Mouse (Mus musculus) neural tube, embryonic 13.5 days (tissue): Measurements from ENCODE around the gene Cstf3. TPM values are rescaled to one million over a fixed set of nuclear protein-coding genes. Genes with fewer than 3 reads are reported as not detected.
"Not testable (repeated sequence)": the region's sequence is repeated elsewhere in the genome, so short reads cannot be mapped to it uniquely, and the experiment has no call there.

ENCODE experiments used
- ATAC-seq: fragments of 200-750 bp; cut with Nextera tagmentation; 2 replicates; pipeline ENCODE4 v1.8.0; 2017; ENCODE audit warnings: low read depth, mild to moderate bottlenecking, moderate TSS enrichment, moderate library complexity
- H3K27ac ChIP-seq: fragments of 300-500 bp; sonication (generic); replicated peaks from 2 replicates; pipeline ENCODE4 v1.5.1; 2015; ENCODE audit warnings: moderate library complexity, mild to moderate bottlenecking, inconsistent platforms
- H3K27me3 ChIP-seq: fragments of 300-500 bp; sonication (generic); 2 replicates; pipeline ENCODE4 v1.6.1; 2015; ENCODE audit warnings: mild to moderate bottlenecking, inconsistent platforms
- H3K36me3 ChIP-seq: fragments of 300-500 bp; sonication (generic); 2 replicates; pipeline ENCODE4 v1.6.1; 2015; ENCODE audit warnings: mild to moderate bottlenecking, inconsistent platforms
- H3K4me1 ChIP-seq: fragments of 300-500 bp; sonication (generic); replicated peaks from 2 replicates; pipeline ENCODE4 v1.6.1; 2015; ENCODE audit warnings: inconsistent platforms
- H3K4me2 ChIP-seq: fragments of 300-500 bp; sonication (generic); 2 replicates; pipeline ENCODE4 v1.6.1; 2015; ENCODE audit warnings: inconsistent platforms, mild to moderate bottlenecking, moderate library complexity
- H3K4me3 ChIP-seq: fragments of 300-500 bp; sonication (generic); 2 replicates; pipeline ENCODE4 v1.5.1; 2015; ENCODE audit warnings: mild to moderate bottlenecking, inconsistent platforms
- H3K9ac ChIP-seq: fragments of 300-500 bp; sonication (generic); 2 replicates; pipeline ENCODE4 v1.6.1; 2015; ENCODE audit warnings: moderate library complexity, mild to moderate bottlenecking, inconsistent platforms
- H3K9me3 ChIP-seq: fragments of 300-500 bp; sonication (generic); 2 replicates; pipeline ENCODE4 v1.6.1; 2016; ENCODE audit warnings: inconsistent platforms
- WGBS: fragments of 180-500 bp; shearing (Covaris S2); methylation state at CpG from one replicate; pipeline ENCODE4 v1.1.7; 2015; 5-methylcytosine and 5-hydroxymethylcytosine counted together
- polyA plus RNA-seq: library from polyadenylated mRNA; unstranded; fragments of >200 nt; fragmentation: Nextera tagmentation; extraction: Ambion mirVana; gene quantifications from 2 replicates; pipeline ENCODE4 v1.2.1, GENCODE M21; 2015

Cstf3 gene
- polyA plus RNA-seq: 97.2 and 108 TPM in 2 replicates

- Histone ChIP-seq H3K36me3 (no peaks in the 10 kb centered on the region), H3K27me3 (no peaks in the 10 kb centered on the region), H3K4me1 (peaks cover 40% of the 10 kb centered on the region), H3K9ac (peak within 1 kb of the TSS; percentile 96), H3K9me3 (no peaks in the 10 kb centered on the region), H3K27ac (peak within 1 kb of the TSS; percentile 93), H3K4me2 (peak within 1 kb of the TSS; percentile 86), H3K4me3 (peak within 1 kb of the TSS; percentile 96)
- ATAC-seq: peak; percentile 100
- WGBS: under 1% methylated on average over 59 of the region's 59 CpGs
These were observed at the start of gene Cstf3 for GRCm38 (mm10) chr2:104590068-104590828. Gene Cstf3, plus strand, starts transcription at chr2:104590523.

GRCm38 (mm10) chr2:104556711-104557110 lies 33.6 kb upstream of the Cstf3 start:
- not testable (repeated sequence) for H3K9me3 ChIP-seq, H3K4me3 ChIP-seq, H3K4me2 ChIP-seq, H3K9ac ChIP-seq, H3K36me3 ChIP-seq, H3K27ac ChIP-seq, ATAC-seq, H3K27me3 ChIP-seq, H3K4me1 ChIP-seq
- WGBS: 91% methylated on average over 22 of the region's 22 CpGs

GRCm38 (mm10) chr2:104557722-104558121 lies 32.6 kb upstream of the Cstf3 start:
- 94% methylated on average over 9 of the region's 9 CpGs for WGBS
- no peaks in the 10 kb centered on the region for H3K27me3 ChIP-seq
- no peak overlapping the region for H3K4me3 ChIP-seq
- no peaks in the 10 kb centered on the region for H3K9me3 ChIP-seq
- H3K27ac ChIP-seq: no peak overlapping the region
- H3K4me2 ChIP-seq: no peak overlapping the region
- H3K9ac ChIP-seq: no peak overlapping the region
- no peaks in the 10 kb centered on the region for H3K4me1 ChIP-seq
- H3K36me3 ChIP-seq: no peaks in the 10 kb centered on the region
- no peak for ATAC-seq

- Histone ChIP-seq H3K4me1 (no peaks in the 10 kb centered on the region), H3K27me3 (no peaks in the 10 kb centered on the region), H3K4me3 (no peak overlapping the region), H3K9ac (no peak overlapping the region), H3K36me3 (no peaks in the 10 kb centered on the region), H3K9me3 (no peaks in the 10 kb centered on the region), H3K4me2 (no peak overlapping the region), H3K27ac (no peak overlapping the region)
- WGBS: 79% methylated on average over 4 of the region's 4 CpGs
- no peak for ATAC-seq
These were observed 32.0 kb upstream of the Cstf3 start for GRCm38 (mm10) chr2:104558326-104558725.

- H3K27ac ChIP-seq: no peak overlapping the region
- no peaks in the 10 kb centered on the region for H3K4me1 ChIP-seq
- no peak overlapping the region for H3K4me2 ChIP-seq
- 67% methylated on average over 6 of the region's 6 CpGs for WGBS
- H3K9ac ChIP-seq: no peak overlapping the region
- no peak overlapping the region for H3K4me3 ChIP-seq
- no peaks in the 10 kb centered on the region for H3K36me3 ChIP-seq
- no peaks in the 10 kb centered on the region for H3K9me3 ChIP-seq
- peak; percentile 50 for ATAC-seq
- H3K27me3 ChIP-seq: no peaks in the 10 kb centered on the region
These were observed 31.4 kb upstream of the Cstf3 start for GRCm38 (mm10) chr2:104558938-104559337.

GRCm38 (mm10) chr2:104559591-104560380 lies 30.5 kb upstream of the Cstf3 start:
- no peaks in the 10 kb centered on the region for H3K4me1 ChIP-seq
- no peak overlapping the region for H3K4me3 ChIP-seq
- H3K4me2 ChIP-seq: no peak overlapping the region
- no peak overlapping the region for H3K27ac ChIP-seq
- H3K9ac ChIP-seq: no peak overlapping the region
- 91% methylated on average over 4 of the region's 4 CpGs for WGBS
- no peak for ATAC-seq
- no peaks in the 10 kb centered on the region for H3K27me3 ChIP-seq
- no peaks in the 10 kb centered on the region for H3K36me3 ChIP-seq
- no peaks in the 10 kb centered on the region for H3K9me3 ChIP-seq

GRCm38 (mm10) chr2:104561386-104561785 lies 28.9 kb upstream of the Cstf3 start:
- H3K27me3 ChIP-seq: no peaks in the 10 kb centered on the region
- no peak for ATAC-seq
- no peaks in the 10 kb centered on the region for H3K9me3 ChIP-seq
- H3K4me3 ChIP-seq: no peak overlapping the region
- no peak overlapping the region for H3K9ac ChIP-seq
- WGBS: 95% methylated on average over 6 of the region's 6 CpGs
- H3K36me3 ChIP-seq: no peaks in the 10 kb centered on the region
- no peak overlapping the region for H3K27ac ChIP-seq
- H3K4me2 ChIP-seq: no peak overlapping the region
- no peaks in the 10 kb centered on the region for H3K4me1 ChIP-seq

- no peaks in the 10 kb centered on the region for H3K9me3 ChIP-seq
- H3K36me3 ChIP-seq: no peaks in the 10 kb centered on the region
- no peak overlapping the region for H3K9ac ChIP-seq
- 86% methylated on average over 4 of the region's 4 CpGs for WGBS
- H3K4me2 ChIP-seq: no peak overlapping the region
- no peak overlapping the region for H3K27ac ChIP-seq
- no peak overlapping the region for H3K4me3 ChIP-seq
- H3K4me1 ChIP-seq: no peaks in the 10 kb centered on the region
- H3K27me3 ChIP-seq: no peaks in the 10 kb centered on the region
- ATAC-seq: no peak
These were observed 28.3 kb upstream of the Cstf3 start for GRCm38 (mm10) chr2:104561986-104562532.

GRCm38 (mm10) chr2:104572066-104572465 lies 18.3 kb upstream of the Cstf3 start:
- no peak overlapping the region for H3K27ac ChIP-seq
- H3K4me2 ChIP-seq: no peak overlapping the region
- H3K27me3 ChIP-seq: no peaks in the 10 kb centered on the region
- no peak overlapping the region for H3K4me3 ChIP-seq
- ATAC-seq: no peak
- WGBS: 59% methylated on average over 6 of the region's 6 CpGs
- H3K9me3 ChIP-seq: no peaks in the 10 kb centered on the region
- H3K36me3 ChIP-seq: no peaks in the 10 kb centered on the region
- H3K4me1 ChIP-seq: no peaks in the 10 kb centered on the region; the same call in 1 of the 2 replicates
- no peak overlapping the region for H3K9ac ChIP-seq

GRCm38 (mm10) chr2:104576216-104576615 lies 14.1 kb upstream of the Cstf3 start:
- Histone ChIP-seq H3K4me2 (no peak overlapping the region), H3K36me3 (no peaks in the 10 kb centered on the region), H3K4me3 (no peak overlapping the region), H3K27me3 (no peaks in the 10 kb centered on the region), H3K4me1 (no peaks in the 10 kb centered on the region; the same call in 1 of the 2 replicates), H3K27ac (no peak overlapping the region), H3K9ac (no peak overlapping the region), H3K9me3 (no peaks in the 10 kb centered on the region)
- ATAC-seq: no peak
- WGBS: 77% methylated on average over 5 of the region's 5 CpGs

GRCm38 (mm10) chr2:104578021-104578420 lies 12.3 kb upstream of the Cstf3 start:
- 65% methylated on average over 5 of the region's 5 CpGs for WGBS
- no peak for ATAC-seq
- no peaks in the 10 kb centered on the region for H3K36me3 ChIP-seq
- no peak overlapping the region for H3K27ac ChIP-seq
- no peak overlapping the region for H3K9ac ChIP-seq
- H3K9me3 ChIP-seq: no peaks in the 10 kb centered on the region
- no peak overlapping the region for H3K4me3 ChIP-seq
- H3K4me2 ChIP-seq: no peak overlapping the region
- H3K27me3 ChIP-seq: no peaks in the 10 kb centered on the region
- no peaks in the 10 kb centered on the region for H3K4me1 ChIP-seq

GRCm38 (mm10) chr2:104578836-104579604 lies 11.3 kb upstream of the Cstf3 start:
- no peak overlapping the region for H3K4me3 ChIP-seq
- H3K9me3 ChIP-seq: no peaks in the 10 kb centered on the region
- no peaks in the 10 kb centered on the region for H3K36me3 ChIP-seq
- no peak overlapping the region for H3K9ac ChIP-seq
- WGBS: 74% methylated on average over 5 of the region's 5 CpGs
- no peak overlapping the region for H3K4me2 ChIP-seq
- ATAC-seq: no peak
- no peak overlapping the region for H3K27ac ChIP-seq
- H3K4me1 ChIP-seq: no peaks in the 10 kb centered on the region
- H3K27me3 ChIP-seq: no peaks in the 10 kb centered on the region
